Mouse (Mus musculus): Measurements from ENCODE around the gene Rbm6. TPM values are rescaled to one million over a fixed set of nuclear protein-coding genes. Genes with fewer than 3 reads are reported as not detected.

The Rbm6 gene
- polyA plus RNA-seq, 1 experiment from 2014 or later: 121 TPM

GRCm38 (mm10) chr9:107774411-107774810 is 98.6 kb downstream of the Rbm6 start:
- 91% methylated on average over 3 of the region's 3 CpGs for WGBS
- Histone ChIP-seq H3K4me3 (no peak overlapping the region), H3K36me3 (peaks cover 48% of the 10 kb centered on the region), H3K27me3 (replicated peaks) (no peaks in the 10 kb centered on the region), H3K4me1 (peaks cover under 1% of the 10 kb centered on the region; the same call in 1 of the 2 replicates), H3K27ac (no peak overlapping the region), H3K4me2 (replicated peaks) (no peak overlapping the region), H3K9ac (no peak overlapping the region), H3K9me3 (no peaks in the 10 kb centered on the region)
- no peak for ATAC-seq (ENCODE audit: low FRiP score, low read depth)

- ATAC-seq (ENCODE audit: low FRiP score, low read depth): no peak
- Histone ChIP-seq H3K27ac (no peak overlapping the region), H3K4me2 (replicated peaks) (no peak overlapping the region), H3K9ac (no peak overlapping the region), H3K4me3 (no peak overlapping the region), H3K36me3 (peaks cover 56% of the 10 kb centered on the region), H3K9me3 (no peaks in the 10 kb centered on the region), H3K27me3 (replicated peaks) (no peaks in the 10 kb centered on the region), H3K4me1 (peaks cover 7% of the 10 kb centered on the region)
- 72% methylated on average over 2 of the region's 2 CpGs for WGBS
These were observed 101.3 kb downstream of the Rbm6 start for GRCm38 (mm10) chr9:107771782-107772181.

- peaks cover 7% of the 10 kb centered on the region for H3K4me1 ChIP-seq
- H3K4me3 ChIP-seq: peak within 1 kb of the TSS; percentile 73
- WGBS: under 1% methylated on average over 60 of the region's 60 CpGs
- peak within 1 kb of the TSS; percentile 65; the same call in 1 of the 2 replicates for H3K27ac ChIP-seq
- H3K9ac ChIP-seq: peak within 1 kb of the TSS; percentile 96
- no peaks in the 10 kb centered on the region for H3K27me3 ChIP-seq (replicated peaks)
- H3K9me3 ChIP-seq: no peaks in the 10 kb centered on the region
- H3K36me3 ChIP-seq: peaks cover 58% of the 10 kb centered on the region
- peak within 1 kb of the TSS; percentile 68 for H3K4me2 ChIP-seq (replicated peaks)
- ATAC-seq (ENCODE audit: low FRiP score, low read depth): peak; percentile 100
These were observed 102.4 kb downstream of the Rbm6 start, which contains the start of gene Rbm5 for GRCm38 (mm10) chr9:107770374-107771290. Gene Rbm5 (minus strand): TSS chr9:107770996.

GRCm38 (mm10) chr9:107770037-107770373 is 103.0 kb downstream of the Rbm6 start:
- Histone ChIP-seq H3K27me3 (replicated peaks) (no peaks in the 10 kb centered on the region), H3K4me1 (peaks cover 7% of the 10 kb centered on the region), H3K27ac (no peak overlapping the region), H3K4me2 (replicated peaks) (peak overlapping the region; percentile 68), H3K4me3 (peak overlapping the region; percentile 73), H3K9me3 (no peaks in the 10 kb centered on the region), H3K36me3 (peaks cover 60% of the 10 kb centered on the region), H3K9ac (peak overlapping the region; percentile 96)
- WGBS: 2% methylated on average over 9 of the region's 9 CpGs
- ATAC-seq (ENCODE audit: low FRiP score, low read depth): no peak

- 24% methylated on average over 4 of the region's 4 CpGs for WGBS
- peak overlapping the region; percentile 68 for H3K4me2 ChIP-seq (replicated peaks)
- H3K36me3 ChIP-seq: peaks cover 60% of the 10 kb centered on the region
- no peak overlapping the region for H3K27ac ChIP-seq
- H3K9ac ChIP-seq: peak overlapping the region; percentile 96
- ATAC-seq (ENCODE audit: low FRiP score, low read depth): no peak
- H3K9me3 ChIP-seq: no peaks in the 10 kb centered on the region
- no peaks in the 10 kb centered on the region for H3K27me3 ChIP-seq (replicated peaks)
- H3K4me3 ChIP-seq: peak overlapping the region; percentile 73
- peaks cover 7% of the 10 kb centered on the region for H3K4me1 ChIP-seq
These were observed 103.5 kb downstream of the Rbm6 start for GRCm38 (mm10) chr9:107769445-107770000.

- no peak overlapping the region for H3K9ac ChIP-seq
- H3K9me3 ChIP-seq: no peaks in the 10 kb centered on the region
- H3K27ac ChIP-seq: no peak overlapping the region
- 81% methylated on average over 5 of the region's 5 CpGs for WGBS
- no peak for ATAC-seq (ENCODE audit: low FRiP score, low read depth)
- H3K4me1 ChIP-seq: peaks cover 7% of the 10 kb centered on the region
- H3K27me3 ChIP-seq (replicated peaks): no peaks in the 10 kb centered on the region
- peaks cover 60% of the 10 kb centered on the region for H3K36me3 ChIP-seq
- H3K4me2 ChIP-seq (replicated peaks): peak overlapping the region; percentile 68
- H3K4me3 ChIP-seq: 0 out of 2 replicates have a peak overlapping the region, but pooled peaks have one; percentile 11
These were observed 104.2 kb downstream of the Rbm6 start for GRCm38 (mm10) chr9:107768851-107769250.

GRCm38 (mm10) chr9:107759593-107759992 is 113.4 kb downstream of the Rbm6 start:
- ATAC-seq (ENCODE audit: low FRiP score, low read depth): no peak
- no peak overlapping the region for H3K4me2 ChIP-seq (replicated peaks)
- H3K4me3 ChIP-seq: no peak overlapping the region
- no peak overlapping the region for H3K27ac ChIP-seq
- no peak overlapping the region for H3K9ac ChIP-seq
- peaks cover 90% of the 10 kb centered on the region for H3K36me3 ChIP-seq
- no peaks in the 10 kb centered on the region for H3K4me1 ChIP-seq
- H3K9me3 ChIP-seq: no peaks in the 10 kb centered on the region
- 96% methylated on average over 6 of the region's 6 CpGs for WGBS
- H3K27me3 ChIP-seq (replicated peaks): no peaks in the 10 kb centered on the region

GRCm38 (mm10) chr9:107750378-107750777 is 122.7 kb downstream of the Rbm6 start:
- Histone ChIP-seq H3K9me3 (no peaks in the 10 kb centered on the region), H3K4me3 (no peak overlapping the region), H3K9ac (no peak overlapping the region), H3K4me2 (replicated peaks) (no peak overlapping the region), H3K27ac (no peak overlapping the region), H3K27me3 (replicated peaks) (no peaks in the 10 kb centered on the region), H3K4me1 (no peaks in the 10 kb centered on the region), H3K36me3 (peaks cover 94% of the 10 kb centered on the region)
- ATAC-seq (ENCODE audit: low FRiP score, low read depth): no peak
- 98% methylated on average over 5 of the region's 5 CpGs for WGBS

- Histone ChIP-seq H3K27me3 (replicated peaks) (no peaks in the 10 kb centered on the region), H3K9me3 (no peaks in the 10 kb centered on the region), H3K4me2 (replicated peaks) (no peak overlapping the region), H3K4me1 (no peaks in the 10 kb centered on the region), H3K27ac (no peak overlapping the region), H3K4me3 (no peak overlapping the region), H3K36me3 (peaks cover 97% of the 10 kb centered on the region), H3K9ac (no peak overlapping the region)
- WGBS: 95% methylated on average over 3 of the region's 3 CpGs
- no peak for ATAC-seq (ENCODE audit: low FRiP score, low read depth)
These were observed 125.0 kb downstream of the Rbm6 start for GRCm38 (mm10) chr9:107748063-107748462.

- Histone ChIP-seq H3K27ac (no peak overlapping the region), H3K9ac (no peak overlapping the region), H3K36me3 (peaks cover 98% of the 10 kb centered on the region), H3K4me1 (no peaks in the 10 kb centered on the region), H3K27me3 (replicated peaks) (no peaks in the 10 kb centered on the region), H3K4me2 (replicated peaks) (no peak overlapping the region), H3K9me3 (no peaks in the 10 kb centered on the region), H3K4me3 (no peak overlapping the region)
- WGBS: 92% methylated on average over 1 of the region's 1 CpGs
- no peak for ATAC-seq (ENCODE audit: low FRiP score, low read depth)
These were observed 125.7 kb downstream of the Rbm6 start for GRCm38 (mm10) chr9:107747310-107747709.

GRCm38 (mm10) chr9:107746679-107747078 is 126.4 kb downstream of the Rbm6 start:
- WGBS: 88% methylated on average over 3 of the region's 3 CpGs

GRCm38 (mm10) chr9:107744061-107744460 is 129.0 kb downstream of the Rbm6 start:
- Histone ChIP-seq H3K4me1 (no peaks in the 10 kb centered on the region), H3K9me3 (no peaks in the 10 kb centered on the region), H3K27ac (no peak overlapping the region), H3K9ac (no peak overlapping the region), H3K4me3 (no peak overlapping the region), H3K4me2 (replicated peaks) (no peak overlapping the region), H3K27me3 (replicated peaks) (no peaks in the 10 kb centered on the region), H3K36me3 (peaks cover 98% of the 10 kb centered on the region)
- ATAC-seq (ENCODE audit: low FRiP score, low read depth): no peak
- WGBS: 92% methylated on average over 6 of the region's 6 CpGs

More at GRCm38 (mm10) chr9:107746679-107747078, 126.4 kb downstream of the Rbm6 start:
- Histone ChIP-seq H3K27ac (no peak overlapping the region), H3K36me3 (peaks cover 98% of the 10 kb centered on the region), H3K4me2 (replicated peaks) (no peak overlapping the region), H3K9ac (no peak overlapping the region), H3K4me3 (no peak overlapping the region), H3K27me3 (replicated peaks) (no peaks in the 10 kb centered on the region), H3K4me1 (no peaks in the 10 kb centered on the region), H3K9me3 (no peaks in the 10 kb centered on the region)
- no peak for ATAC-seq (ENCODE audit: low FRiP score, low read depth)

Measured in neural tube, embryonic 12.5 days (tissue).